Mouse (Mus musculus): Measurements from ENCODE around the gene Vcl.

DNA sequence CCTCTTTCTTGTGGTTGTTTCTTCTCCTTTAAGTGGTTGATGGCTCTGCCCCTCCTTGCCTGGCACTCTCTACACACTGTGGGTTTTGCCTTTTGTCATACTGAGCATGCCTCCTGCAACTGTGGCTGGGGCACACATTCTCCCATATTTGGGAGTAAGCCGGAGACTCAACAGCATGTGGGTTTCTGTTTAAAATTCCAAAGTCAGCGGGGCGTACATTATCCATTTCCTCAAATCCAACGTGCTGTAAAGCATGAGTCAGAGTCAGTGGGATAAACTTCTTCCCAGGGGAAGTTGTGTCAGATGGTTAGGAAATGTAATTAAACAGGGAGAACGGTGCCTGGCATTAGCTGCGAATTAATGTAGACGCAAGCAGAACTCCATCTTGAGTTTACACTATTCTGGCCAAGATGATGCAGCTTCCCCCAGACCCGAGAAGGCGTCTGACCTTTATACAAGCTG lies 37.2 kb upstream of the Vcl start:
- TF ChIP-seq TCF12 (IDR thresholded peaks at IDR 0.05; ENCODE audit: insufficient read depth, poor library complexity, severe bottlenecking) (no peak), POLR2AphosphoS2 (IDR thresholded peaks at IDR 0.05; ENCODE audit: insufficient read length, low read depth) (no peak), MYOG (IDR thresholded peaks at IDR 0.05; ENCODE audit: control insufficient read depth in 1 of 3, insufficient read depth in 1 of 3, insufficient read length in 2 of 3, low read depth in 2 of 3) (no peak), MAX (IDR thresholded peaks at IDR 0.05; ENCODE audit: low read depth) (no peak), POLR2A (IDR thresholded peaks at IDR 0.05; ENCODE audit: insufficient read length, low read depth) (no peak), MYOD1 (IDR thresholded peaks at IDR 0.05; ENCODE audit: control insufficient read depth in 1 of 3, insufficient read length in 2 of 3, low read depth in 2 of 3) (peak in 1 of 3 experiments; percentile 44), CEBPB (IDR thresholded peaks at IDR 0.05; ENCODE audit: insufficient read depth, poor library complexity, severe bottlenecking) (peak; percentile 29; the same call in 1 of the 2 replicates), SRF (IDR thresholded peaks at IDR 0.05; ENCODE audit: control insufficient read depth, insufficient read length, low read depth) (peak; percentile 99), E2F4 (IDR thresholded peaks at IDR 0.05; ENCODE audit: insufficient read depth) (no peak), USF1 (IDR thresholded peaks at IDR 0.05; ENCODE audit: low read depth) (no peak)
